Mouse (Mus musculus): ENCODE data around the gene Npas3.

Npas3 gene

GRCm38 (mm10) chr12:53846154-53846665 is 597.7 kb downstream of the Npas3 start:
- in situ Hi-C loops (cut with MboI, MseI): no loop called here

GRCm38 (mm10) chr12:53849263-53849662 is 600.8 kb downstream of the Npas3 start:
- in situ Hi-C loops (cut with MboI, MseI): no loop called here

- in situ Hi-C loops (cut with MboI, MseI): no loop called here
Measured at GRCm38 (mm10) chr12:53852432-53852831, 604.0 kb downstream of the Npas3 start.

- in situ Hi-C loops (cut with MboI, MseI): no loop called here
Measured at GRCm38 (mm10) chr12:53860176-53860575, 611.7 kb downstream of the Npas3 start.

- in situ Hi-C loops (cut with MboI, MseI): no loop called here
Measured at GRCm38 (mm10) chr12:53862281-53862680, 613.8 kb downstream of the Npas3 start.

GRCm38 (mm10) chr12:53864436-53865136 is 616.1 kb downstream of the Npas3 start:
- in situ Hi-C loops (cut with MboI, MseI): no loop called here

- in situ Hi-C loops (cut with MboI, MseI): no loop called here
Measured at GRCm38 (mm10) chr12:53865691-53866090, 617.2 kb downstream of the Npas3 start.

GRCm38 (mm10) chr12:53869981-53870380 is 621.5 kb downstream of the Npas3 start:
- in situ Hi-C loops (cut with MboI, MseI): no loop called here

GRCm38 (mm10) chr12:53875226-53875625 is 626.7 kb downstream of the Npas3 start:
- in situ Hi-C loops (cut with MboI, MseI): no loop called here

- in situ Hi-C loops (cut with MboI, MseI): no loop called here
Measured at GRCm38 (mm10) chr12:53876693-53877092, 628.2 kb downstream of the Npas3 start.

- in situ Hi-C loops (cut with MboI, MseI): no loop called here
Measured at GRCm38 (mm10) chr12:53881684-53882083, 633.2 kb downstream of the Npas3 start.

- in situ Hi-C loops (cut with MboI, MseI): no loop called here
Measured at GRCm38 (mm10) chr12:53882863-53883262, 634.4 kb downstream of the Npas3 start.

- in situ Hi-C loops (cut with MboI, MseI): no loop called here
Measured at GRCm38 (mm10) chr12:53888624-53889023, 640.1 kb downstream of the Npas3 start.

- in situ Hi-C loops (cut with MboI, MseI): no loop called here
Measured at GRCm38 (mm10) chr12:53895909-53896308, 647.4 kb downstream of the Npas3 start.

- in situ Hi-C loops (cut with MboI, MseI): no loop called here
Measured at GRCm38 (mm10) chr12:53908761-53909160, 660.3 kb downstream of the Npas3 start.

GRCm38 (mm10) chr12:53910192-53910591 is 661.7 kb downstream of the Npas3 start:
- in situ Hi-C loops (cut with MboI, MseI): no loop called here

GRCm38 (mm10) chr12:53922153-53922552 is 673.7 kb downstream of the Npas3 start:
- in situ Hi-C loops (cut with MboI, MseI): no loop called here

- in situ Hi-C loops (cut with MboI, MseI): no loop called here
Measured at GRCm38 (mm10) chr12:53948826-53949225, 700.3 kb downstream of the Npas3 start.

GRCm38 (mm10) chr12:53962004-53962403 is 713.5 kb downstream of the Npas3 start:
- in situ Hi-C loops (cut with MboI, MseI): no loop called here

- in situ Hi-C loops (cut with MboI, MseI): no loop called here
Measured at GRCm38 (mm10) chr12:53963534-53963933, 715.1 kb downstream of the Npas3 start.

- in situ Hi-C loops (cut with MboI, MseI): no loop called here
Measured at GRCm38 (mm10) chr12:53969378-53970174, 721.1 kb downstream of the Npas3 start.

- in situ Hi-C loops (cut with MboI, MseI): no loop called here
Measured at GRCm38 (mm10) chr12:53970721-53971120, 722.2 kb downstream of the Npas3 start.

GRCm38 (mm10) chr12:53973414-53973813 is 724.9 kb downstream of the Npas3 start:
- in situ Hi-C loops (cut with MboI, MseI): no loop called here

All from T-helper 17 cell (primary cell).